Mouse (Mus musculus) heart, postnatal 4 days (tissue): ENCODE measurements at regions not wholly inside any gene's neighbourhood (a gene's known extent, or its start where the extent isn't known, plus 50 kb on each side); places are given as distances from the start of the nearest gene placed in this dataset.

Source experiments
- DNase-seq: peaks from one replicate; pipeline ENCODE4 v3.0.0; 2021

DNA sequence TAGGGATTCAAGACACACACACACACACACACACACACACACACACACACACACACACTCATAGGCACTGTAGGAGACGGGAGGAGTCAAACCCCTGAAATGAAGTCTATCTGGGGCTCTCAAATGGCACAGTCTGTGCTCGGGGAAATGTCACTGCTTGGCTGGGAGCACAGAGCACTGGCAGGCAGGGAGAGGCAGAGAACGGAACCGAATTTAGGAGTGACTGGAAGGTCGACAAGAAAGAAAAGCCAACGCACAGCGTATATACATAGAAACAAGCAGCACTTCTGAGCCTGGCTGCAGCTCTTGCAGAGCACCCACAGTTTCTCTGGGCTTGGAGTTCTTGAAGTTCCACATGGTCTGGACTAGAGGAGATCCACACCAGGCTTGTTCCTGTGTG, 160.1 kb upstream of the Zfp703 start:
- no peak for DNase-seq

DNA sequence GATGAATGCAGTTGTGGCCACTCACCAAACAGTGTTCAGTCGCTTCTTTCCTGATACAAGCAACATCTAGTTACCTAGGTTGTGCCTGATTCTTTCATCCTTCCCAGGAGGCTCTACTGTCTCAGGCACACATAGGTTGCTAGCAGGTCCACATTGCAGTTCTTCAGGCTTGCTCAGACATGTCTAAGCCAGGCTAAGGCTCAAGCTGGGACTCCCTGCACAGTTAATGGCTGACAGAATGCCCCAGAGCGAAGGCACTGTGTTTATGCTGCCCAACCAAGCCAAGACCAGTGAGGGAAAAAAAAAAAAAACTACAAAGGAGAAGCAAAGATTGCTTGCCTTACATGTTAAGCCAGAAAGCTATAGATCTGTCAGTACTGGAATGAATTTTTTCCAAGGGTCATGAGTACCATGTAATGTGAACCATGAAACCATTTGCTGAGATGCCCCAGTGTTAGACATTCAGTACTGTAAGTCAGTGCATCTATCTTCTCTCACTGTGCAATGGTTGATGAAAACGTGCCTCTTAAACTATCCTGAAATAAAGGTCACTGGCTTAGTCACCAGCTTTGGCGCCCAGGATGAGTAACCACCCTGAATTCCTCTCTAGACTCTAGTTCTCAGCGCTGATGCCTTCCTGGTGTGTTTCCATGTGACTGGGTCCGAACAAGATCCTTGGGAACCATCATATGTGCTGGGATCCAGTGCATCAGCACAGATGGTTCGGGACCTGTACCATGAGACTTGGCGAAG, 152.8 kb upstream of the Zfp703 start:
- DNase-seq, result no peak

DNA sequence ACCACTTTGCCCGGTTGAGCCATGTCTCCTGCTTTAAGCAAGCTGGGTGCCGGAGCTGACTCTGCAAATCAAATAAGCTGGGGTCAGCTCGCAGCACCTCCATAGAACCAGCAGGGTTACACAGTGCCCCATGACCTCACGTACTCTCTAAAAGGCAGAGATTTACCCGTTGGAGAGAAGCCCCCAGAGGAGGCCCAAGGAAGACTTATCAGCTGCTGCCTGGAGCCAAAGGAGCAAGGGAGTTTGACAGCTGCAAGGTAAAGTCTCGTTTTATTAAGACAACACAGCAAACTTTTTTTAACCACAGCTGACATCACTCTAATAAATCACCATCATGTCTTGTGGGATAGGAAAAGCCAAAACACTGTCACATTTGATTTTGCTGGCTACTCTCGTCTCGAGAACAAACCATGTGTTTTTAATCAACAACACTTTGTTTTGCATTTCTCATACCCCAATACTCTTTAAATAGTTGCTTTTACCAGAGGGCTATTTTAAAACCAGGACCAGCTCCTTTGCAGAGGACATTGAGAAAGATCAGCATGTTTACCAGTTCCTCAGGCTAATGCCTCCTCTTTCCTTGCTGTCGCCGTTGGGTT, 148.7 kb upstream of the Zfp703 start:
- no peak for DNase-seq

DNA sequence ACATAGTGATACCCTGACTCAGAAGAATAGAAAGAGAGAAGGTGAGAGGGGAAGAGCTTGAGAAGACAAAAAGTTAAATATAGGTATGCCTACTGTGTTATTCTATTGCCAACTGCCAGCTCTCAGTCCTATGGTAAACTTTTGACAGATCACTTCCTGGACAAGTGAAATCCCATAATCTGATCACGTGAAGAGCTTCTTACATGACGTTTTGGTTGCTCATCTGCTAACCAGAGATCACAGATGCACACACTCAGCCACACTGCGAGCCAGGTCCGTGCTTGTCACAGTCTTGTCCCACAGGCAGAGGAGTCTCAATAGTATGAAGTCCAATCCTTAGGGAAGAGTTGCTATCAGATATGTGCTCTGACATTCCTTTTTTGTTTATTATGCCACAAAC, 147.8 kb upstream of the Zfp703 start:
- DNase-seq, result no peak

DNA sequence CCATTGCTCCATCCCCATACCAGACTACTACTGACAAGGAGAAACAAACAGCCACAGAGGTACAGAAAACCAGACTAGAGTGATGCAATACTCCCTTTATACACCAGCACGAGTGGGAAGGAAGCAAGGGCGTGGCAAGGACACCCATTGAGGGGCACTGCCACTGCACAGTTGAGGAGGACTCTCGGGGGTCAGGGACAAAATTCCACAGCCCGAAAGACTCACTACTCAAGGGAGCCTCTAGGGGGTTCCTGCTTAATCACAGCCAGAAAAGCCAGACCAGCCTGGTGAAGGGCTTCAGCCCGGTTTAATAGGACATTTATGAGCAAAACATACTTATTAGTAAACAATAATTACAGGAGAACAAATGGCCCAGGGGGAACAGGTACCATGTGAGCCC, 146.0 kb upstream of the Zfp703 start:
- no peak for DNase-seq

DNA sequence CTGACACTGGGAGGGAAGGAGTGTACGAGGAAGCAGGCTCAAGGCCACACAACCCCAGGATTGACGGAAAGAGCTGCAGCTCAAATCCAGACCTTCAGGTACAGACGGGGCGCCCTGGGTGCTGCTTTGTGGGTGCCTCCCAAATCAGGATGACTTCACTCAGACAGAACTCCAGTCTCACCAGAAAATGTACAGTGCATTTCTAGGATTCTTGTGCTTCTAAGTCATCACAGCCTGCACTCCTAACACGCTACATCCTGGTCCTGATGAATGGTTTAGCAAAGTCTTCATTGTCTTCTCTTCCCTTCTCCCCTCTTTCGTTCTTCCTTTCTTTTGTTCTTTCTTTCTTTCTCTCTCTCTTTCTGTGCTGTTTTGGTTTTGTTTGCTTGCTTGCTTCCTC, 145.3 kb upstream of the Zfp703 start:
- no peak for DNase-seq

DNA sequence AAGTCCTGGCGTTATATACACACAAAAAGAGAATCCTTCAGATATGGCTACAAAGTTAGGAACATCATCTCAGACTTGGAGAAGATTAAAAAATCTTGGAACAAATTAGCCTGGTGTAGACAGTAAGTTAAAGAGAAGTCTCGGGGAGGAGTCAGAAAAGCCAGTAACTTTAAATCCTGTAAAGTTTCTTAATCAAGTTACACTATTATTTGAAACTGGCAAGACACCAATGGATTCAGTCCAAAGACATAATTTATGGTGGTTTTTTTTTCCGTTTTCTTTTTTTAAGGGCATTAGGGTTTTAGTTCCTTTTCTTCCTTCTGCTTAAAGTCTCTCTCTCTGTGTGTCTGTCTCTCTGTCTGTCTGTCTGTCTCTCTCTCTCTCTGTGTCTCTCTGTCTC, 144.6 kb upstream of the Zfp703 start:
- no peak for DNase-seq

DNA sequence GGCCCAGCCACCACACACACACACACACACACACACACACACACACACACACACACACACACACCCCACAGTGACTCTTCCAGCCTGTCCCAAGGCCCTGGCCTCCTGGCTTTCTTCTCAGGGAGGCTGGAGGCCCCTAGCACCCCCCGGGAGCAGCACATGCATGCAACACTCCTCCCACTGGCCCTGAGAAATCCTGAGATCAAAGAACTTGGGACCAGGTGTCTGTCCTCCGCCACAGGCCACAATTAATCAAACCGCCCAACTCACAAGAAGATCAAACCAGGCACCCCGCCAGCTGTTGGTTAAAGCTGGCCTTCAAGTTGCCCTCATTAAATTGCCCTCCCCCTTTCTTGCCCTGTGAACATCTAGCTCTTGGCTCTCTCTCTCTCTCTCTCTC, 143.8 kb upstream of the Zfp703 start:
- no peak for DNase-seq

DNA sequence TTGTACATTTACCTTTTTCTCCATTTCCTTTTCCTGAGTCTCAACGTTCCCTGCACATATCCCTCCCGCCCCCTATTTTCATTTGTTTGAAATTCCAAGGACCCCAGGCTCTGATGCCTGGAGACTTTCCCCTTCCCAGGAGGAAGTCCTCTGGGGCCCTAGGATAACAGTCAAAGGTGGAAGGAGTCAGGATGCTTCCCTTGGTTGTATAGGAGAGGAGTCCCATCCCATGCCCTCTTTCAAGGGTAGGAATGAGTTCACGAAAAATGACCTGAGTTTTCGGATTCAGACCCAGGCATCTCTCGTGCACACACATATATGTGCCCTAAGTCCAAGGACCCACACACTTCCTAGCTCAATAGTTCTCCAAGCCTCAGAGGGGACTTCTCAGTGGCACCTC, 143.3 kb upstream of the Zfp703 start:
- no peak for DNase-seq

DNA sequence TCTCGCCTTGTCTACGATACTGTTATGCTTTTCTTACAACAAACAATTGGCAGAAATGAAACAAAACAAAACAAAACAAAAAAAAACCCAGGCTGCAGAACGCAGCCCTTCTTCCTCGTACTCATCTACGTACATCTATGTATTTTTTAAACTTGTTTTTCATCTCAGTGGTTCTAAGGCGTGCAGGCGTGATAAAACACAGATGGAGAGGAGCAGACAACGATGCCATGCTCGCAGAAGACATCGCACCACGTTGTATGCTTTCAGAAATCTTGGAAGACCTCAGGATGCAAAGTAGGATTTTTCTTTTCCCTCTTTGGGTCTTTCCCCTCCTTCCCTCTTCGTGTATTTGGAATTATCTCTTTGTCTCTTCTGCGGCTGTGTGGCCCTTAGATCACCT, 142.5 kb upstream of the Zfp703 start:
- DNase-seq, result no peak

DNA sequence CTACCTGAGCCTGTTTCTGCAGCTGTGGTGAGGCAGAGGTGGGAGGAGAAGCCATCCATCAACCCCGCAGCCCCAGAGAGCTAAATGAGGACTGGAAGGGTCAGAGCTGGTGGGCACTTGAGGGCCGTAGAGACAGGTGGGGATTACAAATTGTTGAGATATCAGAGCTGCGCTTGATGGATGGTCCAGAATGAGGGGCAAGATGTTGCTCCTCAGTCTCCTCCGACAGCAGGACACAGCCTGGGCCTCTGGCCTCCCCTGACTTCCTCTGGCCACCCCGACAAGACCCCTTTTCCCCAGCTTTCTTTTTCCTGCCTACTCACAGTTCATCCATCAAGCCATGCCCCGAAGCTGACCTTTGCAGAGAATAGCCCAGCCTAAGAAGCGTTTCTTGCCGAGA, 142.0 kb upstream of the Zfp703 start:
- no peak for DNase-seq

DNA sequence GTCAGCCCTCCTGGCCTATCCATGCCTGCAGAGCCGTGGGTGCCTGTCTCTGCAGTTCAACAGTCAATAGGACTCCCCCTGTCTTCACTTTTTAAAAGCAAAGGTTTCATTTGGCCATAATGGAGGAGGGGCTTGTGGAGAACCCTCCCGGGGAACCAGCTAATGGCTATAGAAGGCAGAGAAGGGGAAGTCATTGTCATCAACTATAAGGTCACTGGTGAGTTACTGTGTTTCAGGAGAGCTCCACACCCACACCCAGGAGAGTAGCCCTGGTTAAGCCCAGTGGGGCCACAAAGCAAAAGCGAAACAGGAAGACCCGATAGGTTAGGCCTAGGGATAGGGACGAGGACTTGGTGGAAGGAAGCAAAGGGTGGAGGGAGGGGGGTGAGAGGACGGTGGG, 141.5 kb upstream of the Zfp703 start:
- no peak for DNase-seq

DNA sequence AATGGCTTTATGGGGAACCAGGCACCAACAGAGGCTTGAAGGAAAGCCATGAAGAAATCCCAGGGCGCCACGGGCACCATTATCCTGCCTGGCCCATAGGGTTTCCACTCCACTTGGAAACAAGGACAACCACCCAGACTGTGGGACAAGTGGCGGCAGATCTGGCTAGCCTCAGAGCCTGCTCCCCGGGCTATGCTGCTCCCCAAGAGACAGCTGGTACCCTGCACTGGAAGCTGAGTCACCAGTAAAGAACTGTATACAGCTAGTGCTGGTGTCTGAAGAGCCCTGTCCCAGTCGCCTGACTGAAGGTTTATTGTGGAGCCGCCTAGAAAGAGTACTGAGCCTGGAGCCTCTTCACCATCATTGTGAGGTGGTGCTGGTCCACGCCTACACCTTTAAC, 140.6 kb upstream of the Zfp703 start:
- no peak for DNase-seq

DNA sequence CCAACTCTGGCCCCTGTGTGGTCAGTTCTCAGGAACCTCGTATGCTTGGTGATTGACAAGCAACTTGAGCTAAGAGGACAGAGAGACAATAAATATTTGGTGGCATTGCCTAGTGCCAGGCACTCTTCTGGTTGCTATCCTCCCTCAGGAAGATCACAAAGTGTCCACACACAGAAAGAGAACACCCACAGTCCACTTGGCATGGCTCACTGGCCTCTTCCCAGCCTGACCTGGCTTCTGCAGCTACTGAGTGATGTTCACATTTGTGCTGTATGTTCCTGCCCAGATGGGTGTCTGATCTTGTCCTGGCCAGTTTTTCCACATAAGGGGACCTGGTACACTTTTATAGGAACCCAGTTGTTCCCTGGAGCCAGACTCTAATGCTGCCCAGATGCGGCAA, 136.8 kb upstream of the Zfp703 start:
- DNase-seq, result no peak

DNA sequence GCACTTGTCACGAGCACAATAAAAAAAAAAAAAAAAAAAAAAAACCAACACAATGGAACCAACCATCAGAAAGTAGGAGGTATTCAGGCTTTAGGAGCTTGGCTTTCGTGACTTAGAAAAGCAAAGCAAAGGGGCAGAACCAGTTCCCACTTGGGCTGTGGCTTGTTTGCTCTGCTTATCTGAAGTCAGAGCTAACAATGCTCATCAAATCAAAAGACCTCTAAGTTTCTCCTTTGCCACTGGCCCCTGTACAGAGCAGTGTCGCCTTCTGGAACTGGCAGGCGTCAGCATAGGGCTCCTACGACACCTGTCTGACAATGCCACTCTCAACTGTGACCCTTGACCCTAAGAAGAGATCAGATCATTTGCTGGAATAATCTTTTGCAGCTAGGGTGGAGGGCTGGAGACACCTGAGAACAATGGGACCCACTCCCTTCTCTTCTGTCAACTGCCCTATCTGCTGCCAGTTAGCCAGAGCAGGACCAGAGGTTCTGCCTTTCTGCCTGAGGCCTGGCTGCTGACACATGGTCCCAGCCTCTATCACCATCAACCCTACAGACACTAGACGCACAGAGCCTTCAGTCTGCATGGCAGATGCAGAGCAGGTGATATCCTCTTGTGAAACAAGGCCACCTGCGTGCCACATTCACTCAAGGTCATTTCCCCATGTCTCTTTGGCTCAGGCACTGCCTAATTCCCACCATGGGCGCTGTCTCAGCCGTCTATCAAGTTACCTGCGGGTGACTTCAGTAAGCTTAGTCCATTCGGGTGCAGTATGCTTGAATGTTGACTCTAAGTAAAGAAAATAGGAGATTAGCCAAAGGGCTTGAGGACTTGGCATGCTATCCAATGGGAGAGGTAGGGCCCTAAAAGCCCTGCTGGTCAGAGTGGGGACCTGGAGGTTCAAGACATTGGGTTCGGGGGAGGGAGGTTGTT, 136.1 kb upstream of the Zfp703 start:
- DNase-seq, result no peak

DNA sequence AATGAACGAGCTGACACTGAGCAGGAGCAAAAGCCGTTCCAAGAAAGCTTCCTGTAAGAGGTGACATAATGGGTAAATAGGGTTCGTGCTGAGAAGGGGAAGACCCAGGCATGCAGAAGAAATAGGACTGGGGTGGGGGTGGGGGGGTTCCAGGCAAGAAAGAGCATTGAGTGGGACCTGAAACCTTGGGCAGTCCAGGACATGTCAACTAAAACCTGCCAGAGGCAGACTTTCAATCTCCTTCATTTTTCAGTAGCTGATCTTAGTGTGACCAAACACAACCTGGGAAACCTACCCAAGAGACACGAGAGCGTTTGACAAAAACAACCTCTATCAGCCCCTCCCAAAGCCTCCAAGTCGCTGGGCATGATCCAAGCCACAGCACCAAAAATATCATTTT, 133.4 kb upstream of the Zfp703 start:
- no peak for DNase-seq

DNA sequence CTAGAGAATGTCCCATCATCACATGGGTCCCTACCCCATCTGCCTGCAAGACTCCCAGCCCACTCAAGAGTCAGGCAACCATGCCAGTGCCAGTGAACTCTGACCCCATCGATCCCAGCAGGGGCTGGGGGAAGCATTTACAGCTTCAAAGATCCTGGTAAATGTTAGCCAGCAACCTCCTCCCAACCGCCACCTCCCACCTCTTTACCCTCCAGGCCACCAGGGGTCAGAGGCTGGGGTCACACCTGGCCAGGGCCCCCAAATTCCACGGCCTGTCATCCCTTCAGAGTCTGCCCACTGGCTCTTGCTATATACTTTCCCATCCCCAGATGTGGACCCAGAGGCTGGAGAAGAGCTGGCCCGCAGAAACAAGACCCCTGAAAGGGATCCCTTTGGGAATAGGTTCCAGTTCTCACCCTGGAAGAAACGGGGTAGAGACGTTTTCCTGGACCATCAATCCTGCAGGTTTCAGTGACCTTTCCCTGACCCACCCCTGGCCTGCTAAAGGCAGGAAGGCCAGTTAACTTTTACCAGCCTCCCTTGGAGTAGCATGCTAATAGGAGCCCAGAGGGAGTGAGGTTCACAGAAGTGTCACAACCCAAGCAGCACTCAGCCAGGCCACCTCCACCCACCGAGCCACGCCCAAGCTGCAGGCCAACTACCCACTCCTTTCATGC, 132.9 kb upstream of the Zfp703 start:
- no peak for DNase-seq

DNA sequence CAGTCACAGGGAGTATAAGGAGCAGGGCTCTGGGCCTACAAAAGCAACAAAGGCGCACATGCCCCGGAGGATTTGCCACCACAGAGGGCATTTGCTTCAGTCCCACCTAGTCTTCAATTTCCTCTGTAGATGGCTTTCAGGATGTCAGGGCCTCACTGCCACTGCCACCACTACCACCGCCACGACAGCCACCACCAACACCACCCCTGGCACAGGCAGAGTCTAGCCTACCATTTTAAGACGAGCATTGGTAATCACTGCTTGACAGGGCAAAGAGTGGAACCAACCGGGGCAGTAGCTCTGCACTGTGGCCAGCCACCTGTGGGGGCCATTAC, 132.3 kb upstream of the Zfp703 start:
- no peak for DNase-seq

DNA sequence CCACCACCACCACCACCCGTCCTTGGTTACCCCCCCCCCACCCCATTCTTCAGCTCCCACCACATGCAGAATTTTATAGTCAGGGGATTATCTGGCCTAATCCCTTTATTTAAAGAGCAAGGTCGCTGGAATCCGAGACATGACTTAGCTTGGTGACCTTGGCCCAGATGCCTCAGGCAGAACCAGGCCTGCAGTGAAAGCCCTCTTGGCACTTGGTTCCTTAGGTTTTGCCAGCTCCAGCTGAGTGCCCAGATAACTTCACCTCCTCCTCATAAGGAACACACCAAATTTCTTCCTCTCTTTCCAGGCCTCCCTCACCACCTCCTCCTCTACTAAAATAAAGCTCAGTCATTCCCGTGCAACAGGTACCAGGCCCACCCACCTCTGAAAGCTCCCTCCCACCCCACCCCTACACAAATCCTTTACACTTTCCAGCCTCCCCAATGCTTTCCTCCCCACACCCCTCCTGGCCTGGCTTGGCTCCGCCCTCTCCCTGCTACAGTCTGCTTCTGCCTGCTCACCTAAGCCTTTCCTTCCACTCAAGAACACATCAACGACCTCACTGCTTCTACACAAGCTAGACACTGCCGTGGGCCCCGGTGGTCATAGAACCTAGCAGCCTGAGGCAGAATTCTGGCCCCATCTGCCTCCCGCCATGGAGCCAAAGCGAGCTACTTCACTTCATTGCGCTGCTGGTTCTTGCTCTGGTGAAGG, 131.5 kb upstream of the Zfp703 start:
- DNase-seq, result peak; percentile 35

DNA sequence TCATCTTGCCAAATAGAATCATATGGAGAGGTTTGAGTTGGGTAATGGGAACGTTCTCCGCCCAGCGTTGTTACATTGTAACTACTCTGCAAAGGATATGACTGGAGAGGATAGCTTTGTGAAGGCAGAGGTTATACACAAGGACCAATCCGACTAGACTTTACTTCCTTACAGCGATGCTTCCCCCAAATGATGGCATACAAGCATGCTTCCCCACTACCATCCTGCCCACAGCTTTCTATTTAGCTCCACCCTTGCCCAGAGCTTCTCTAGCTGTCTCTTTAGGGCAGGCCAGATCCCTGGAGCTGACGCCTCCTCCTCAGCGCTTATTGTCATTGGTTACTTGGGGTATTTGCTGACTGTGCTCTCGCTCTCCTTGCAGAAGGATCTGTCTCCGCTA, 130.1 kb upstream of the Zfp703 start:
- no peak for DNase-seq

DNA sequence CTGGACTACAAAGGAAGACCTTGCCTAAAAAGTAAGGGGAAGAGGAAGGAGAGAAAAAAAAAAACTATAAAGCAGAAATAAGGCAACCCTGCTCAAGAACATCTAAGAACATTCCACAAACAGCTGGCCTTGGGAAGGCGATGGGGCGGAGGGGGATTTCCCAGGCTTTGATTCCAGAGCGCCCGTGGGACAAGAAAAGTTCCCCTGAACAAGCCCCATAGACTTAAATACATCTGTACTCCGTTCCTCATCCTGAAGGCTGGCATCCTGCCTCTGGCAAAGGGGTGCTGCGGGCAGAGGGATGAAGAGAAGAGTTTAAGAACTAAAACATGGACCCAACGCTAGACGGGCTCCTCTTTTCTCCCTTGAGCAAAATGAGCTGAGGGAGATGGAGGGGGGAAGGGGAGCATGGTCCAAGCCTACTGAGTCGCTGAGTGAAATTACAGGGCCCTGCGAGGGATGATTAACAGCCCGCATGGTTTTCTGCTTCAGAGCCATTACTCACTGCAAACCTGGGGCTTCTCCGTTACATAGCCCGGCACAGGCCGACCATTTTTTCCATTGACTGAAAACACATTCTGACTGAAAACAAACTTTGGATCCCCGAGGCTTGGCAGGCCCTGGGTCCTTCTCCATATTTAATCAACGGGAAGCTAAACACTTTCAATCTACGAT, 128.9 kb upstream of the Zfp703 start:
- peak; percentile 20 for DNase-seq
